Mouse (Mus musculus): Measurements from ENCODE around the gene Nceh1.

- TF ChIP-seq EP300 (IDR thresholded peaks at IDR 0.05) (no peak), CTCF (IDR thresholded peaks at IDR 0.05) (no peak)
Observed at GRCm38 (mm10) chr3:27239568-27239967, 56.8 kb downstream of the Nceh1 start.
